Mouse (Mus musculus): ENCODE measurements around the gene Meiob.

- TF ChIP-seq CTCF (IDR thresholded peaks at IDR 0.05; ENCODE audit: low read depth) (peak; percentile 69), EP300 (optimal IDR thresholded peaks at IDR 0.05) (no peak)
Measured at GRCm38 (mm10) chr17:24817503-24817902, 13.4 kb downstream of the Meiob start.
